Mouse (Mus musculus): ENCODE results near the gene Slc25a5. TPM values are rescaled to one million over a fixed set of nuclear protein-coding genes. Genes with fewer than 3 reads are reported as not detected.

The Slc25a5 gene
- 258 and 411 TPM in 2 replicates for polyA plus RNA-seq (2015; fragmentation: Nextera tagmentation; extraction: Ambion mirVana)

DNA sequence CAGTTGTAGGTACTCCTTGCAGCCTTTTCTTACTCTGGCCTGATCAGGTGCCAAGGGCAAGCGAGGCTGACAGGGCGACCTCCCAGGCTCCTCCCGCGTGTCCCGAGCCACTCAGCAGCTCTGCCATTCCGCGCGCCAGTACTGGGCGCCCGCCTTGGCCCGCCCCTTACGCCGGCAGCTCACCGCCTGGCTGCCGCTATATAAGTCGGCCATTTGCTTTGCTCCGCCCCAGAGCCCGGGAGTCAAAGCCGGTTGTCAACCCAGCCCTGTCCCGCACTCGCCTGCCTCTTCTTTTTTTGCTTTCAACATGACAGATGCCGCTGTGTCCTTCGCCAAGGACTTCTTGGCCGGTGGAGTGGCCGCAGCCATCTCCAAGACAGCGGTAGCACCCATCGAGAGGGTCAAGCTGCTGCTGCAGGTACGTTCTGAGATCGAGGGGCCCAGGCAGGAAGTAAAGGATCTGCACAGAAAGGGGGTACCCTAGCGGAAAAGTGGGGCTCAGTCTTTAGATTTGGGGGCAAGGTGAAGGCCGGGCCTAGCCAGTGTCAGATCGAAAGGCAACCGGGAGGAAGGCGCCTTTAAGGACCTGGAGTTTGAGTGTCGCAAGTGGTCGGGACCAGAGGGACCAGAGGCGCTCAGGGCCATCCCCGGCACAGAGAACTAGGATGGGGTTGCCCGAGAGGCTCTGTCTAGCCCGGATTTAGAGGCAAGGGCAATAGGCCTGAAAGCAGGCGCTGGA, at the start of gene Slc25a5:
Slc25a5 (plus strand) TSS at position 228 of the 739 bp plus-strand sequence.

Other genes with a start within 250 kb of the Slc25a5 start
- gene Pgrmc1, start 197.4 kb upstream of the Slc25a5 start, polyA plus RNA-seq (2015; fragmentation: Nextera tagmentation; extraction: Ambion mirVana) = 491 and 702 TPM in 2 replicates
- gene Akap17b, start 150.3 kb upstream of the Slc25a5 start, polyA plus RNA-seq (2015; fragmentation: Nextera tagmentation; extraction: Ambion mirVana) = 3.0 and 4.3 TPM in 2 replicates
- gene Slc25a43, start 52.0 kb upstream of the Slc25a5 start, polyA plus RNA-seq (2015; fragmentation: Nextera tagmentation; extraction: Ambion mirVana) = 1.8 TPM in 2 replicates
- 98.6 and 125 TPM in 2 replicates for gene Ube2a, start 78.2 kb downstream of the Slc25a5 start, polyA plus RNA-seq (2015; fragmentation: Nextera tagmentation; extraction: Ambion mirVana)
- 20.8 and 30.1 TPM in 2 replicates for gene C330007P06Rik, start 78.5 kb downstream of the Slc25a5 start, polyA plus RNA-seq (2015; fragmentation: Nextera tagmentation; extraction: Ambion mirVana)
- gene Nkrf, start 107.2 kb downstream of the Slc25a5 start, polyA plus RNA-seq (2015; fragmentation: Nextera tagmentation; extraction: Ambion mirVana) = 1.5 and 2.2 TPM in 2 replicates
- 19.3 and 19.9 TPM in 2 replicates for gene Sept6, start 196.1 kb downstream of the Slc25a5 start, polyA plus RNA-seq (2015; fragmentation: Nextera tagmentation; extraction: Ambion mirVana)